Mouse (Mus musculus) cerebellum, postnatal 14 days (tissue): ENCODE measurements around the gene Ppp1r12b.
A peak's percentile ranks its signal among the peaks of the same experiment; 100 is the strongest.

ENCODE experiments used
- DNase-seq, 2 experiments: peaks; one replicate each; pipeline ENCODE4 v3.0.0; 2021; ENCODE audit warnings: mixed read lengths in 2 of 2

Gene Ppp1r12b

DNA sequence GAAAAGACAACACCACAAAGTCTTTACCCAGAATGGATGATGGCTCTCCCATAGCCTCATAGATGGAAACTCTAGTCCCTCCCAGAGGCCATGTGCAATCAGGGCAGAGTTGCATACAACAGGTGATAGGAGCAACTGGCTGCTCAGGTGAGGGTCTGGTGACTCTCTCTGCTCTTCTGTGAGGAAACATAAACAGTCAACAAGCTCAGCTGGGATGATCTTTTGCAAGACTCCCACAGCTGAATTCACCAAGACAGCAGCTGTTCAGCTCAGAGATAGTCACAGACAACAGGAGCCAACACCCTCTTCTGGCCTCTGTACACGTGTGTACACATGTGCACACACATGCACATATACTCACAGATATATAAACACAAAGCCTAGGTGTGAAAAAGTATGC lies 17.5 kb downstream of the Ppp1r12b start:
- no peak for DNase-seq

DNA sequence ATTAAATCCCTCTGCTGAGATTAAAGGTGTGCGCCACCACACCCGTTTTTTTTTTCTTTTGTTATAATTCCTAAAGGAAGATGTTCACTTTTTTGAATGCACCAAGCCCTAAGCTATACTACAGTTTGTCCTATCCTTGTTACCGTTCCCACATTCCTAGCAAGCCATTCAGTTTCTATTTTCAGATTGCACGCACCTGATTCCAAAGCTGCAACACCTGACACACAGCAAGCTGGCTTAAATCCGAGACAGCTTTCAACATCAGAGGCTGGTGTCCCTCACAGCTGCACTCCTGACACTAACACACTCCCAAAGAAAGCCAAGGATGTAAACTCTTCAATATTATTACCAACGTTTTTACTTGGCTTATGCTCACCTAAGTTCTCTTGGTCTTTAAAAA lies 19.4 kb downstream of the Ppp1r12b start:
- no peak for DNase-seq

DNA sequence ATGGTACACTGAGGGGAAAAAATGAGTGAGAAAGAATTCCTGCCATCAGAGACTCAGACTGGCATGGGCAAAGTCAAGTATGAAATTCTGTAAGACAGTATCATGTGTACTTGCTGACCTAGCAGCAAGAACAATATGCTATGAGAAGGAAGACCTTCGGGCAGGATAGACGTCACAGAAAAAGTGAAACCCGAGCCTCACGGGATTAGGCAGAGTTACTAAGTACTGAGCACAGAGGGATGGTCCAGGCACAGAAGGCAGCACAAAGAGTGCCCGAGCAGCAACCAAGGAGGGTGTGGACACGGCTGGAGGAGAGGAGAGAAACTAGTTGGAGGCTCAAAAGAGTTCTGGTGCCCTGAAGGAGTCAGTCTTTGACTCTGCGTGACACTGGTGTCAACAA lies 23.3 kb downstream of the Ppp1r12b start:
- no peak for DNase-seq

DNA sequence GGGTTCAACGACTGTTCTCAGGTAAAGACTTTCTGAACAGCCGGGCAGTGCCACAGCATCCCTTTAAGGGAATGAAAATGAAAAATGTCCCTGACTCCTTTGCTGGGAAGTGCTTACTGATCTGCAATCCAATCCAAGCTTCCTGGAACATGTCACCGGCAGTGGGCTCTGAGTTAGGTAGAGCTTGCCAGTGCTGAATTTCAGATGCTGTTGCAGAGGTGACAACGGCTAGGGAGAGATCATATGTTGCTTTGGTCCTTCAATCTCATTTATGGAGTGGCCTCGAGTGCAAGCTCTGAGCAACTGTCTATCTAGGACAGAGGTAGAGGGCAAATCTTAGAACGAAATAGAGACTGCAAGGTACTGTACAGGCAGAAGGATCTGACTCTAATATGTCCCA lies 36.7 kb downstream of the Ppp1r12b start:
- DNase-seq, result no peak

DNA sequence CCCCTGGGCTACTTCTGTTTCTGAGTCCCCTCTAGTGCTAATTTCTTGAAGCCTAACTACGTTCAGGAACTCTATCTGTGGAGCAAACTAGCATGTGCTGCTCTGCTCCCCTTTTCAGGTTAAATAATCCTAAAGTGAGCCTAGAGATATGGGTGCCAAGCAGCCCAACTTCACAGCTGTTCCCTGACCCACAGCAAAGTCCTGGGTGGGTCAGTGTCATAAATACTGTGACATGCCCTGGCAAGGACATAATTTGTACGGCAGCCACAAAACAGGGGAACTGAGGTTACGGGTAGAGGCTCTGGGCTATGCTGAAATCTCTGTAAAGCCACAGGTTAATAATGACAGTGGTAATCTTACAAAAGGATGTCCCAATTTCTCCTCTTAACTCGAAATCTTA lies 40.3 kb downstream of the Ppp1r12b start:
- no peak for DNase-seq

DNA sequence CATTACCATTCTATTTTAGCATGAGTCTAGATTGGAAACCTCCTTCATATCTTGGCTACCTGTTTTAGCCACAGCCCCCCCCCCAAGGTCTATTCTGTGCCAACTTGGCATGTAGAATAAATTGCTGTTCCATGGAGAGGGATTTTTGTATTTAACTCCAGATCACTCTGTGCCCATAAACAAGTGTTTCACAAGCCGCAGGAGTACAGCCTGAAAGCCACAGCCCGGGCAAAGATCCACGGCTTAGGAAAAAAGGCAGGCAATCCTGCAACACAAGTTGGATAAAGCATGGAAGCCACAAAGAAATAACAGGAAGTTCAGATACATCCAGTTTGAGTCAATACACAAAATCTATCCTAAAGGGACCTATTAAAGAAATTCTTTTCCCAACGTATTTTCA lies 42.2 kb downstream of the Ppp1r12b start:
- DNase-seq, result peak; percentile 63 to 77

DNA sequence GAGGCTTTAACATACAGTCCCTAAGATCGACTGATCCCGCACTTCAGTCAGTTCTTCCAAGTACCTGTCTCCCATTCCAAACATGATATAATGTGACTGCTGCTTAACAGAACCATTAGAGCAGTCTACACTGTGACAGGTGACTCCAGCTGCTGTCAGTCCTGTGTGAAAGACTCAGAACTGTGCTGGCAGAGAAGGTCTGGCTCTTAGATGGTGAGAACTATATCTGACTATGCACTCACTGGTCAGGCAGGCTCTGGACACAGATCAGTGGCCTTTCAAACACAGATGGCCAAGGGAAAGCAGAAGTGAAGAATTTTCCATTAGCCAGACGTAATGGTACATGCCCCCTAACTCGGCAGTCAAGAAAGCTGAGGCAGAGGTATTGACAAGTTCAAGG lies 43.9 kb downstream of the Ppp1r12b start:
- no peak for DNase-seq

DNA sequence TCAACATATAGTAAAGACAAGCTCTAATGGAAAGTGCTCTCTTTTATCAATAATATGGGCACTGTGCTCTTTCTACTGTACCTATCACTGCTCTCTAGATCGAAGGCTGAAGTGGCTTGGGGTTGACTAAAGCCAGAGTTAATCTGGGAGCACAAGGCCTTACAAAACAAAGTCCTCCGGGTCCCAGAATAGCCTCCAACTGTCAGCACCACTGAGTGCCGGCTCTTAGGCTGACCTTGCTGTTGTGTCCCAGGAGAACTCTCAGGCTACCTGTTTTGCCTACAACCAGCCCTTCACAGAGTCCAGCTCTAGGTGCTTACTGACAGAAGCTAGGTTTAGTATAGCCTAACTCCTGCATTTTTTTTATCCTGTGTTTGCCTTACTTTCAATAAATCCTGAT lies 45.7 kb downstream of the Ppp1r12b start:
- DNase-seq, result no peak

DNA sequence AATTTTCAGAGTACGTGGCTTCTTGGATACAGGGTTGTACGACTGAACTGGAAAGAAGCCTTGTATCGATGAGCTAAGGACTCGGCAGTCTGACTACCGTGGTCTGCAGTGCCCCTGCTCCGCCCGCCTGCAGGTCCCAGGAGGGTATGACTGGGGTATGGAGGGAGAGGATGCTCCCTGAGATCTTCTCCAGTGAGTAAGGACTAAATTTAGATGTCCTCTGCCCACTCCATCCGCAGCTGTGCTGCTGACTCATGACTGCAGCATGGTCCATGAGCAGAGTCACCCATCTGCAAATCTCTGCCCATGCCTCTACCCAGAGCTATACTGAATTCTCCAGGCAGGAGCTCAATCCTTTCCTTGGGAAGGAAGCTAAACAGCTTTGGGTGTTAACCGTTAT lies 46.3 kb downstream of the Ppp1r12b start:
- peak in 1 of 2 experiments; percentile 6 for DNase-seq

DNA sequence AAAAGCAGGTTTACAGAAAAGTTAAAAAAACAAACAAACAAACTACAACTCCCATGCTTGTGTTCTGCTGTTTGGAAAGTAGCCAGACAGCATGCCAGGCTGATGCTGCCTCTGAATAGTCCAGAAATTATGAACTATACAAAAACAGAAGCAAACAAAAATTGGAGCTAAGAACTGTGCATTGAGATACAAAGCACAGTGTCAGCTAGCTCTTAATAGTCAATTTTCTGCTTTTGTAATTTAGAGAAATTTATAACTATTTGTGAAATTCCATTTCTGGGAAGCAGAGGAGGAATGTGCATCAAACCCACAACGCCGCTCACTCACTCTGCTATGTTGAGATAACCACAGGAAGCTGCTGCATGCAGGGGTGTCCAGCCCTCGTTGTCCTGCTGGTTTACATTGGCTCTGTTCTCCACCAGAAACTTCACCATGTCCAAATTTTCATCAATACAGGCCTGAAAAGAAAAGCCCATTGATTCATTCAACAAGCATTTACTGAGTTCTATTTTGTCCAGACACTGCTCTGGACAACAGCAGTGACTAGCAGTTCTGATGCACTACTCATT lies 53.6 kb downstream of the Ppp1r12b start:
- no peak for DNase-seq

DNA sequence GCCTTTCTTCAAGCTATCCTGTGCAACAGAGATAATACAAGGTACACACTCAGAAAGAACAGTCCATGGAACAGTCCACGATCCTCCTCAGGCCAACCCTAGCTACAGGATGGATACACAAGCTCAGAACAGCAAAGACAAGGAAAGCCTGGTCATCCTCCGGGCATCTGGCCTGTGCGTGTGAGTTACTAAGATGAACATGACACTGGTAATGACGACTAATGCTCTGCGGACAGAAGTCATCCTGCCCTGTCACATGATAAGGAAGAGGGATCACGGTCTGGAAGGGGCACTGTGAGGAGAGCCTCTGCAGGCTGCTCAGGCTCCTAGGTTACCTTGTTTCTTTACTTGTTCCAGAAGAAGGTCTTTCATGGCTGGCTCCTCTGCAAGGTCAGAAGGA lies 59.7 kb downstream of the Ppp1r12b start:
- DNase-seq, result no peak

DNA sequence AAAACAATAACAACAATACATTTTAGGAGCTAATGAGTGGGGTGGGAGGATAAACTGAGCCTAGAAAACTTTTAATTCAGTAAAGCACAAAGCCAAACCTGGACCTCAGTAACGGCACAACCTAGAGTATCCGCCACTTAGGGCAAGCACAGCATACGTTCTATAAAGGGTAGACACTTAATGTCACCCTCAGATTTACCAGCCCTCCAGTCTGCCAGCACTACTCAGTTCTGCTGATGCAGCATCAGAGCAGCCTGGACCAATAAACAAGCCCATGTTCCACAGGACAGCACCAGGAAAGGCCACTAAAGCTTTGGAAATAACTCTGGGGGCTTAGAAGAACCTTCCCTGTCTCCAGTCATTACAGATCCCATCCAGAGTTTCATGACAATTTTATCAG lies 60.9 kb downstream of the Ppp1r12b start:
- no peak for DNase-seq

DNA sequence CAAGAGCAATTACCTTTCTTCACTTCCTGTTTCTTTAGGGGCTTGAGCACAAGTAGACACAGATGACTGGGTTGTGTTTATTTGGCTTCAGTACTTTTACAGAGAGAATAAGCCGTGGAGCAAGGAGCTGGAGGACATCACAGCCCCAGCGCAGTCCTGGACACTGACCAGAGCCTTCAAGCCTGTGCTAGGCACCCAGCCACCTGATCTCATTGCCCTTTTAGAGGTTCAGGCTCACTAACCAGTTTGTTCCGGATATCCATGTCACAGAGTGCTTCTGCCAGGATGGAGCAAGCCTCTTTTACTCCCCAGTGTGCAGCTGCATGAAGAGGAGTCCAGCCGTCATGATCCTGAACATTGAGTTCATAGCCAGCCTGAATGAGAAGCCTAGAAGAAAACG lies 63.8 kb downstream of the Ppp1r12b start:
- no peak for DNase-seq

DNA sequence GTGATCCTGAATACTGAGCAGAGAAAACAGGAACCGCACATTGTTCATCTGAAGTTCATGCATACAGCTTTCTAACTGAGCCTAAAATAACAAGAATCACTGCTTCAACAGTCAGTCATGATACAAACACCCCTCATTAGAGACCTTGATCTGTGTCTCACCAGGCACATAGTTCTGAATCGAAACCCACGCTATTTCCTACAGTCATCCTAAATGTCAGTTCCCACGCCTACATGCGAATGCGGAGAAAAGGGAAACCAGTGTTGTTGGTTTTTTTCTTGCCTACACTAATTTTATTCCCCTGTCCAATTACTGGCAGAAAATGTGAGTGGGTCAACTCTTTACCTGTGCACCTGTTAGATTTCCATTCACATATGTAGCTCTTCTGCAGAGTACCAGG lies 66.1 kb downstream of the Ppp1r12b start:
- DNase-seq, result no peak

DNA sequence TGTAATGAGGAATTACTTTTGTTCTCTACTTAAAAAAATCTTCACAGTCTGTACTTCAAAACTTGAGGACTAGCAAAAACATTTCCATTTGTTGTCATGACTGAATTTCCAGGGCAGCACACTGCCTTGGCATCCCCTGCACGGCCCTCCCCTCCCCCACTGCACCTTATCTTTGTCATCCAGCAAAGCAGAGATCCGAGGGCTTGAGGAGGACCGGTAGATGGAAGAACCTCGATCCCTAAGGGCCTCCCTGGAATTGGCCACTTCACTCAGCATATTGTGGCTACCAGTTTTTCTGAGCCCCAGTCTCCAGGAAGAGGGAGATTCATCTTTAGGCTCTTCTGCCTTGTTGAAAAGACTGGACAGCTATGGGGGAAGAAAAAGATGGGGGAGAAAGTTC lies 79.9 kb downstream of the Ppp1r12b start:
- no peak for DNase-seq

DNA sequence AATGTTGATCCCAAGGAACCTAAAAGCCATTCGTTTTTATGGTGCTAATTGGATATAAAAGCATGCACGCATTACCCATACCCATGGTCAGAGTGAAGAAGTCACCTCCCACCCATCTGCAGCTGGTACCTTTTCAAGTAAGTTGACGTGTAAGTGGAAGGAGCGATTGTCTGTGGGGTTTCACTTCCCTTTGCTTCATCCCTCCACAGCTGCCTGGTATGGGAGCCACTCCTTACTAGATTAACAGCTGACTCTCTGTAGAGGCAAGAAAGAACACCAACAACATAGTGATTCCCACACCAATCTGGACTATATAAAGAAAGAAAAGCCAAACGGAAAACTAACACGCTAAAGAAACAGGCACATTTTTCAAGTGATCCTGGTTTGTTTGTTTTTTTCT lies 83.1 kb downstream of the Ppp1r12b start:
- no peak for DNase-seq

DNA sequence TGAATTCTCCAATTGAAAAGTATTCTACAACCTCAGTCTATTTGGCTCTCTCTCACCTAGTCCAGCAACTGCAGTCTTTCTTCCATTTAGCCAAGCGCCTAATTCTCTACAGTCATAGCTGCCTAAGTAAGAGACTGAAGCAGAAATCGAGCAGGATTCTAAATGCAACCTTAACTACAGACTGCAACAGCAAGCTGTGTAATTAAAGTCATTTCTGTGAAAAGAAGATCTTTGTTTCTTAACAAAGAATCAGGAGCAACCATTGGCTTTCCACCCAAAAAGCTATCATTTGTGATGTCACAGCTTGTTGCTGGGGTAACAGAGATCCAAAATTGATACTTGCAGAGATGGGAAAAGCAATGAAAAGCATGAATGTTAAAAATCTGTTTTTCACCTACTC lies 89.3 kb downstream of the Ppp1r12b start:
- DNase-seq, result no peak

DNA sequence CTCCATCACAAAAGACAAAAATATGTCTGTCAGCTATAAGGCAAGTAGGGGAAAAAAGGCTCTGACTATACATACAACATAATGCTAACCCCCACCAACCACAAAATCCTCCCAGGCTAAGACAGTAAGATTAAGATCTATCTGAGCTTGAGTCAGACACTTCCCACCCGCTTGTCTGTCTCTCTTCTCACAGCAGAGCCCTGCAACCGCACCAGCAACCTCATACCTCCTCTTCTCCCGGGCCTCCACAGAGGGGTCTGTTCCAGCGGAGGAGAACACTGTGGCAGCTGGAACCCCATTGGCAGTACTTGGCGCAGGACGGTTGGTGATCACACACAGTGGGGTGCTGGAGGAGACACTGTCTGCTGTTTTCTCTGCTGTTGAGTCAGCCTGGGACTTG lies 90.2 kb downstream of the Ppp1r12b start:
- DNase-seq, result no peak

DNA sequence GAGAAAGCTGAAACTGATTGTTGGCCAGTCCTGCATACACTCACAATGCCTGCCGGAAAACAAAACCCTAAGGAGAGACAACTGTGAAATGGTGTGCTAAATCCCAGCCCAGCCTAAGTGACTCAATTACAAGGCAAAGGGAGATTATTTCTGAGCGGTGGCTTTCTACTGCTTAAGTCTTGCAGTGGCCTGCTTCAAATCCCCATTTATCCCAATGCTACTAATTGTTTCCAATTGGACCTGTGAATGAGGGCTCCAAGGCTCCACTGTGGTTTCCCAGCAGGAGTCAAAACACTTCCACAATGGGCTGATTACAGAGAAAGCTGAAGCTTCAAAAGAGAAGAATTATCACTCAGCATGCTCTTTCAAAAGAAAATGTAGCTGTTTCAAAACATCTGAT lies 95.2 kb downstream of the Ppp1r12b start:
- DNase-seq, result no peak

DNA sequence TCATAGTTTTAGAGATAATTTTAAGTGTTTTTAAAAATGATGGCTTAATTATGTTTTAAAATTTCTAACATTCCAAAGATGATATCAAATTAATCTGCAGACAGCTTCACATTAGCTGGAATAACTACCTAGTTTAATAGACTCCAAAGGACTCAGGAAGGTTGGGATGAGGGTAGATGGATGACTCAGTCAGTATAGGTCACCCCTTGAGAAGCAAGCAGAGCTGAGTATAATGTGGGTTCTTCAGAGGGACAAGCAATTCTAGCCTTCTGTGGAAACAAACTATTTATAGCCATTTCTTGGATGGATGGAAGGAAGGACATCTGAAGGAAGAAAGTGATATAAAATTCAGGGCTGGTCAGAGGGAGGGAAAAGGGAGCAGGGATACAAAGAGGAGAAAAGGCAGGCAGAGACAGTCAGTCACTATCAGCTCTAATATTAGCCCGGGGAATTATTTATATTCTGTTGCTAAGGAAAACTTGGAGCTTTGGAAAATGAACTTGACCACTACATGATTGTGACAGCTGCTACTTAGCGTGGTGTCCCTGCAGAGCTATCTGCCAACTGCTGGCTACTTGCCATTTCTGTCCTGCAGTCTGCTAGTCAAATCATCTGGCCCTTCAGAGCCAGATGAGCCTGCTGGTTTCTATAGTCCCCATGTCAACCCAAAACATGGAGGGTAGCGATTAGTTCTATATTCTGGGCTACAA lies 97.2 kb downstream of the Ppp1r12b start:
- peak; percentile 83 to 90 for DNase-seq

DNA sequence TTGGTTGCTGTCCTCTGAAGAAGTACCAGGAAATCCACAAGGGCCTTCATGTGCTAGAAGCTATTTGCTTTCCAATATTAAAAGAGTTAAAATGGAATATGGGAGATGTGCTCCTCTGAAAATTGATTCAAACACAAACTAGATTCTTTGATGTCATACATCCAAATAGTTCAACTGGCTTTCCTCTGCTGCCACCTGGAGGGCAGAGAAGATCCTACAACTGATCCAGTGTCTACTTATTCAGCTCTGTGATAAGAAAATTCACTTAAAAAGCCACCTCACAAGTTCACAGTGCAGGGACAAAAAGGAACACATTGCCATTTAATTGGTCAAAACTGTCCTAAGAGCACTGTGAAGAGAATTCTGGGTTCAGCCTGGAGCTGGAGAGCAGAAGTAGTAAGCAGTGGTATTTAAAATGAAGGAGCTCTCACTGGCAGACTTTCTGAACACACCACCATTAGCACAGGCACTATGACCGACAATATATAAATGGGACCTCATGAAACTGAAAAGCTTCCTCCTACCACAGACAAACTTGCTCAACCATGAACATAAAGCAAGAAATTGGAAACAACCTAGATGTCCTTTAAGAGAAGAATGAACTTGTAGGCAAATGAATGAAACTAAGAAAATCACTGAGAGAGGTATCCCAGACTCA lies 101.3 kb downstream of the Ppp1r12b start:
- peak; percentile 92 to 93 for DNase-seq

DNA sequence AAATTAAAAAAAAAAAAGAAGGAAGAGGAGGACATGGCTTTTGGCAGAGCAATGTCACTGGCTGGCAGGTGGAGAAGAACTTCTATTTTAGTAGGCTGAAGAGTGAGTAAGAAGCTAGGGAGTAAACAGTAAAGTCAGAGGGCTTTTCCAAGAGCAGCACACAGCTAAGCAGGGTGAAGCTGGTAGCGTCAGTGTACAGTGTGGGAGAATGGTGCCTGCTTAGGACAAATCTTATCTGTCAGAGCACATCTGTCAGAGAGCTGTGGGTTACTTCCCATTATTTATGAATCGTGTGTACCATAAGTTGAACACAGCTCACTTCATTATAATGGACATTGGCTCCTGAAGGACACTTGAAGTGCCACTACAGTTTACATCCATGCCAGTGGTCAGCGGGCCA lies 102.9 kb downstream of the Ppp1r12b start:
- no peak for DNase-seq

DNA sequence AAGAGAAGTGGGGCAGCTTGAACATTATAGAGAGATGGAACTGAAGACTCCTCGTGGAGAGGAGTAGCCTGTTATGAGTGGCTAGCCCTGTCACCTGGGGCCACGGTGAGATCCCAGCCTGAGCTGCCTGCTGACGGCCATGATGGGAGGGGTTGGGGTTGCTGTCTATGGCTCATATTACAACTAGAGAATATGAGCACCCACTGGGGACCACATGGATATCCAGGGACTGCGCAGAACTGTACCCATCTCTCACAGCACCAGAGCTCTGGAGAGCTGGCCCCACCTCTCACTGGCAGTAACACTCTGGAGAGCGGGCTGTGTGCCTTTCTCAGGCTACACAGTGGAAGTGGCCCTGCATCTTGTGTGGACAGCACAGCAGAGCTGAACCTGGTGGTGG lies 104.5 kb downstream of the Ppp1r12b start:
- peak in 1 of 2 experiments; percentile 26 for DNase-seq

DNA sequence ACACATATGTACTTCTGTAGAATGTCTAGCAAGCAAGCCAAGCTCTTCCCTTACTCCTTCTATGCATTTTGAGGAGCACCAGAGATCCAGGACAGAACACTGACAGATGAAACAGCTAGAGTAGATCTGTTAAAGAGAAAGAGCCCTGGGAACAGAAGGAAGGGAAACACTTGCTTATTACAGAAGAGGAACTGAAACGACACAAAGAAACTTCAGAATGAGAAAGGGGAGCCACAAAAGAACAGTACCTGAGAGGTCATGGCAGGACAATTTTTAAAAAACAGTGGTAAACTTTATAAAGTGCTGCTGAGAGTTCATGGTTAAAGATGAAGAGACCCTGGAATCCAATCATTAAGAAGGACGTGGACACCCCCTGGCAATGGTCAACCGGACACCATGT lies 105.4 kb downstream of the Ppp1r12b start:
- no peak for DNase-seq

DNA sequence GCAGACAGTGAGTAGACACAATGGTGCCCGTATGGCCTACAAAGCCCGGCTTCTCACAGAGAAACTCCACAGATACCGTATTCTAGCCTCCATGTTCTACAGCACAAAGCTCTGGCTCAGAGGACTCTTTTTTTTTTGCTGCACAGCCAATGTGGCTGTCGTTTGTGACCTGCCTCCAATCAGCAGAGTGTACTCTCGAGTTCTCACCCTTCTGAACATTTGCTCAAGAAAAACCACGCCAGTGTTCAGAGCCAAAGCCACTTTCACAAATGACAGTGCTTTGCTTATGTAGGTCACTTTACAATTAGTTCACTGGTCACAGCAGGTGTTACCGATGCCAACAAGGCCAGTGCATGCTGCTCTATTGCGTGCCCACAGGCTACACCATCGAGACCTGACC lies 107.9 kb downstream of the Ppp1r12b start:
- DNase-seq, result peak; percentile 88 to 93
